Mouse (Mus musculus) lung, postnatal 0 days (tissue): ENCODE measurements around the gene Ier5l.

Experiments
- CTCF ChIP-seq: IDR thresholded peaks from 2 replicates; pipeline ENCODE4 v1.5.1; 2016; ENCODE audit warnings: antibody characterized with exemption, mild to moderate bottlenecking
- EP300 ChIP-seq: IDR thresholded peaks from 2 replicates; pipeline ENCODE4 v1.6.1; 2016; ENCODE audit warnings: antibody characterized with exemption, mild to moderate bottlenecking, control low read depth

GRCm38 (mm10) chr2:30446891-30447826 lies 26.9 kb downstream of the Ier5l start:
- TF ChIP-seq EP300 (no peak), CTCF (no peak)
